Mouse (Mus musculus) E14TG2a.4 (cell line): ENCODE data around the gene Ntn1.

Experiments
- CTCF ChIP-seq: conservative IDR thresholded peaks from 2 replicates; pipeline ENCODE4 v1.5.1; 2014; ENCODE audit warnings: low read length
- POU5F1 ChIP-seq: IDR thresholded peaks from 2 replicates; pipeline ENCODE4 v1.6.1; 2014; ENCODE audit warnings: low read length, borderline replicate concordance

GRCm38 (mm10) chr11:68201063-68201462 lies 199.6 kb downstream of the Ntn1 start:
- TF ChIP-seq CTCF (no peak), POU5F1 (no peak)
